Mouse (Mus musculus) liver, embryonic 14.5 days (tissue): ENCODE results near the gene Vmn1r89. TPM values are rescaled to one million over a fixed set of nuclear protein-coding genes. Genes with fewer than 3 reads are reported as not detected.

Source experiments
- ATAC-seq: fragments of 200-750 bp; cut with Nextera tagmentation; 2 replicates; pipeline ENCODE4 v1.8.0; 2017; ENCODE audit warnings: moderate number of reproducible peaks, mild to moderate bottlenecking, moderate library complexity; ENCODE audit not compliant: insufficient read depth
- DNase-seq, 3 experiments: peaks; one replicate each; pipeline ENCODE4 v3.0.0-alpha.2; 2012 to 2013; ENCODE audit warnings: low read depth in 3 of 3, low spot score in 3 of 3
- H3K27ac ChIP-seq: fragments of 300-500 bp; sonication (generic); 2 replicates; pipeline ENCODE4 v1.5.1; 2014; ENCODE audit warnings: moderate library complexity, mild to moderate bottlenecking, control low read depth, inconsistent platforms
- H3K27me3 ChIP-seq: fragments of 300-500 bp; sonication (generic); 2 replicates; pipeline ENCODE4 v1.6.1; 2014; ENCODE audit warnings: mild to moderate bottlenecking, low read length, moderate library complexity; ENCODE audit not compliant: control insufficient read depth, insufficient read depth
- H3K36me3 ChIP-seq: fragments of 300-500 bp; sonication (generic); replicated peaks from 2 replicates; pipeline ENCODE4 v1.6.1; 2014; ENCODE audit warnings: low read depth; ENCODE audit not compliant: control insufficient read depth, insufficient read depth
- H3K4me1 ChIP-seq, 2 experiments: fragments of 200-500 bp in 1 of 2; fragments of 300-500 bp in 1 of 2; sonication (generic) in 1 of 2; replicated peaks; 2 replicates each; pipeline ENCODE4 v1.6.1; 2012 to 2014; ENCODE audit warnings: antibody characterized with exemption in 1 of 2, inconsistent platforms in 1 of 2, low read length in 1 of 2; ENCODE audit not compliant: control insufficient read depth in 2 of 2, insufficient read depth in 2 of 2
- H3K4me2 ChIP-seq: fragments of 300-500 bp; sonication (generic); 2 replicates; pipeline ENCODE4 v1.6.1; 2014; ENCODE audit warnings: low read depth, mild to moderate bottlenecking, control low read depth, moderate library complexity
- H3K4me3 ChIP-seq, 2 experiments: fragments of 200-500 bp in 1 of 2; fragments of 300-500 bp in 1 of 2; sonication (generic) in 1 of 2; 2 replicates each; pipeline ENCODE4 v1.5.1; 2012 to 2014; ENCODE audit warnings: low read depth in 2 of 2, low read length in 2 of 2, mild to moderate bottlenecking in 2 of 2, control low read depth in 1 of 2, inconsistent platforms in 1 of 2, moderate library complexity in 1 of 2; ENCODE audit not compliant: insufficient read depth in 1 of 2
- H3K9ac ChIP-seq: fragments of 300-500 bp; sonication (generic); replicated peaks from 2 replicates; pipeline ENCODE4 v1.6.1; 2014; ENCODE audit warnings: mild to moderate bottlenecking, control low read depth, moderate library complexity
- H3K9me3 ChIP-seq: fragments of 300-500 bp; sonication (generic); 2 replicates; pipeline ENCODE4 v1.6.1; 2016; ENCODE audit warnings: low read length, mixed read lengths; ENCODE audit not compliant: control insufficient read depth
- CTCF ChIP-seq: IDR thresholded peaks from 2 replicates; pipeline ENCODE4 v1.5.1; 2016; ENCODE audit warnings: antibody characterized with exemption, low read depth, control low read depth
- EP300 ChIP-seq: IDR thresholded peaks from 2 replicates; pipeline ENCODE4 v1.6.1; 2016; ENCODE audit warnings: antibody characterized with exemption, low read depth
- WGBS: fragments of 180-500 bp; shearing (Covaris S2); extraction: QIAGEN DNeasy Blood & Tissue Kit; methylation state at CpG from one replicate; pipeline ENCODE4 v1.1.7; 2014; ENCODE audit not compliant: insufficient replicate concordance; 5-methylcytosine and 5-hydroxymethylcytosine counted together
- polyA plus RNA-seq, 2 experiments: library from polyadenylated mRNA; depleted of rRNA in 1 of 2; stranded (reverse) in 1 of 2; unstranded in 1 of 2; fragments of >200 nt; fragmentation: Nextera tagmentation in 1 of 2; extraction: Ambion mirVana in 1 of 2; gene quantifications; 2 replicates each; pipeline versions ENCODE4 v1.2.1 to v1.2.3; 2012 to 2014

Gene Vmn1r89
- polyA plus RNA-seq, 2 experiments, result not detected

DNA sequence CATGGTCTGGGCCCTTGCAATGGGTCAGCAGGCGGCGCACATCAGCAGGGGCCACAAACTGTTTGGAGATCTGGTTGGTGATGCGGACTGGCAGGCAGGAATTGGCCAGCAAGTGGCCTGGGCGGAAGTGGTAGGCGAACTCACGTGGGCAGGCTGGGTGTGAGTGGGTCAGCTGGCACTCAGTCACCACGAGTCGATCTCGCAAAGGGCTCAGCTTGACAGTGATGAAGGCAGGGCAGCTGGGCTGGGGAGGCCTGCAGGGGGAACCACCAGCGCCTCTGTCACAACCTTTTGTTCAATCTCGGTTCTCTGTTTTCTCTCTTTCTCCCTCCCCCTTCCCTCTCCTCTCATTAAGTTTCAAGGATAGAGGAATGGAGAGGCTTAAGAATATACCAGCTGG, 56.6 kb downstream of the Vmn1r89 start:
- DNase-seq (no peak), ATAC-seq (no peak)
- no peaks in the 10 kb centered on the region for H3K9me3 ChIP-seq
- H3K4me2 ChIP-seq, result no peak overlapping the region
- H3K4me3 ChIP-seq, result no peak overlapping the region
- H3K9ac ChIP-seq, result no peak overlapping the region
- no peaks in the 10 kb centered on the region for H3K4me1 ChIP-seq
- no peak for TF ChIP-seq EP300
- no peak for TF ChIP-seq CTCF
- no peak overlapping the region for H3K27ac ChIP-seq
- 67% methylated on average over 11 of the region's 11 CpGs for WGBS
- no peaks in the 10 kb centered on the region for H3K36me3 ChIP-seq
- no peaks in the 10 kb centered on the region for H3K27me3 ChIP-seq

Other genes with a start within 250 kb of the Vmn1r89 start
- 1.7 and 1.8 TPM in 2 replicates for gene Zfp324, start 247.2 kb upstream of the Vmn1r89 start, polyA plus RNA-seq (2012; rRNA removed)
- 2.0 and 2.4 TPM in 2 replicates for gene Zfp324, start 247.2 kb upstream of the Vmn1r89 start, polyA plus RNA-seq (2014; fragmentation: Nextera tagmentation; extraction: Ambion mirVana)
- 2.1 and 2.4 TPM in 2 replicates for gene Zfp446, start 235.2 kb upstream of the Vmn1r89 start, polyA plus RNA-seq (2012; rRNA removed)
- 0.93 and 1.1 TPM in 2 replicates for gene Zfp446, start 235.2 kb upstream of the Vmn1r89 start, polyA plus RNA-seq (2014; fragmentation: Nextera tagmentation; extraction: Ambion mirVana)
- gene Slc27a5, start 214.8 kb upstream of the Vmn1r89 start, polyA plus RNA-seq (2012; rRNA removed), result 4.9 and 7.7 TPM in 2 replicates
- 10.1 and 10.7 TPM in 2 replicates for gene Slc27a5, start 214.8 kb upstream of the Vmn1r89 start, polyA plus RNA-seq (2014; fragmentation: Nextera tagmentation; extraction: Ambion mirVana)
- gene Trim28, start 213.9 kb upstream of the Vmn1r89 start, polyA plus RNA-seq (2012; rRNA removed), result 119 and 138 TPM in 2 replicates
- 93.4 and 111 TPM in 2 replicates for gene Trim28, start 213.9 kb upstream of the Vmn1r89 start, polyA plus RNA-seq (2014; fragmentation: Nextera tagmentation; extraction: Ambion mirVana)
- gene Zbtb45, start 203.0 kb upstream of the Vmn1r89 start, polyA plus RNA-seq (2012; rRNA removed), result 9.8 and 10.9 TPM in 2 replicates
- gene Zbtb45, start 203.0 kb upstream of the Vmn1r89 start, polyA plus RNA-seq (2014; fragmentation: Nextera tagmentation; extraction: Ambion mirVana), result 10.5 and 13.4 TPM in 2 replicates
- 42.5 and 92.3 TPM in 2 replicates for gene Chmp2a, start 178.2 kb upstream of the Vmn1r89 start, polyA plus RNA-seq (2012; rRNA removed)
- 133 and 136 TPM in 2 replicates for gene Chmp2a, start 178.2 kb upstream of the Vmn1r89 start, polyA plus RNA-seq (2014; fragmentation: Nextera tagmentation; extraction: Ambion mirVana)
- 89.9 and 100 TPM in 2 replicates for gene Ube2m, start 174.7 kb upstream of the Vmn1r89 start, polyA plus RNA-seq (2012; rRNA removed)
- gene Ube2m, start 174.7 kb upstream of the Vmn1r89 start, polyA plus RNA-seq (2014; fragmentation: Nextera tagmentation; extraction: Ambion mirVana), result 80.7 and 92.2 TPM in 2 replicates
- gene Mzf1, start 158.3 kb upstream of the Vmn1r89 start, polyA plus RNA-seq (2012; rRNA removed), result 0.54 and 0.80 TPM in 2 replicates
- 0.14 and 0.27 TPM in 2 replicates for gene Mzf1, start 158.3 kb upstream of the Vmn1r89 start, polyA plus RNA-seq (2014; fragmentation: Nextera tagmentation; extraction: Ambion mirVana)
- gene Vmn1r85, start 117.8 kb upstream of the Vmn1r89 start, polyA plus RNA-seq (2012; rRNA removed), result not detected in 2 replicates
- gene Vmn1r85, start 117.8 kb upstream of the Vmn1r89 start, polyA plus RNA-seq (2014; fragmentation: Nextera tagmentation; extraction: Ambion mirVana), result not detected in 2 replicates
- gene Vmn1r86, start 93.1 kb upstream of the Vmn1r89 start, polyA plus RNA-seq (2012; rRNA removed), result not detected in 2 replicates
- not detected in 2 replicates for gene Vmn1r86, start 93.1 kb upstream of the Vmn1r89 start, polyA plus RNA-seq (2014; fragmentation: Nextera tagmentation; extraction: Ambion mirVana)
- not detected in 2 replicates for gene Vmn1r87, start 72.9 kb upstream of the Vmn1r89 start, polyA plus RNA-seq (2012; rRNA removed)
- gene Vmn1r87, start 72.9 kb upstream of the Vmn1r89 start, polyA plus RNA-seq (2014; fragmentation: Nextera tagmentation; extraction: Ambion mirVana), result not detected in 2 replicates
- not detected in 2 replicates for gene Vmn1r88, start 53.5 kb upstream of the Vmn1r89 start, polyA plus RNA-seq (2012; rRNA removed)
- gene Vmn1r88, start 53.5 kb upstream of the Vmn1r89 start, polyA plus RNA-seq (2014; fragmentation: Nextera tagmentation; extraction: Ambion mirVana), result 0.03 TPM in 1 of 2 replicates, not detected in the other
- 46.1 and 70.0 TPM in 2 replicates for gene Lig1, start 64.3 kb downstream of the Vmn1r89 start, polyA plus RNA-seq (2012; rRNA removed)
- 117 and 133 TPM in 2 replicates for gene Lig1, start 64.3 kb downstream of the Vmn1r89 start, polyA plus RNA-seq (2014; fragmentation: Nextera tagmentation; extraction: Ambion mirVana)
- 1.2 and 1.8 TPM in 2 replicates for gene Zswim9, start 65.7 kb downstream of the Vmn1r89 start, polyA plus RNA-seq (2012; rRNA removed)
- gene Zswim9, start 65.7 kb downstream of the Vmn1r89 start, polyA plus RNA-seq (2014; fragmentation: Nextera tagmentation; extraction: Ambion mirVana), result 1.7 and 2.4 TPM in 2 replicates
- 1.6 and 1.8 TPM in 2 replicates for gene Pla2g4c, start 111.6 kb downstream of the Vmn1r89 start, polyA plus RNA-seq (2012; rRNA removed)
- gene Pla2g4c, start 111.6 kb downstream of the Vmn1r89 start, polyA plus RNA-seq (2014; fragmentation: Nextera tagmentation; extraction: Ambion mirVana), result 1.4 and 1.7 TPM in 2 replicates
- 0.03 and 0.06 TPM in 2 replicates for gene Cabp5, start 185.1 kb downstream of the Vmn1r89 start, polyA plus RNA-seq (2012; rRNA removed)
- not detected in 2 replicates for gene Cabp5, start 185.1 kb downstream of the Vmn1r89 start, polyA plus RNA-seq (2014; fragmentation: Nextera tagmentation; extraction: Ambion mirVana)
- not detected in 2 replicates for gene Bsph1, start 237.8 kb downstream of the Vmn1r89 start, polyA plus RNA-seq (2012; rRNA removed)
- gene Bsph1, start 237.8 kb downstream of the Vmn1r89 start, polyA plus RNA-seq (2014; fragmentation: Nextera tagmentation; extraction: Ambion mirVana), result not detected in 2 replicates